Mouse (Mus musculus): Measurements from ENCODE around the gene A3galt2. TPM values are rescaled to one million over a fixed set of nuclear protein-coding genes. Genes with fewer than 3 reads are reported as not detected.
A peak's percentile ranks its signal among the peaks of the same experiment; 100 is the strongest.

The A3galt2 gene
- polyA plus RNA-seq, 1 experiment from 2014 or later = 0.35 TPM

- 72% methylated on average over 6 of the region's 6 CpGs for WGBS
- Histone ChIP-seq H3K9me3 (ENCODE audit: control insufficient read depth, low read length) (no peaks in the 10 kb centered on the region), H3K9ac (ENCODE audit: low read length) (no peak overlapping the region), H3K27ac (ENCODE audit: low read depth) (no peak overlapping the region), H3K4me3 (ENCODE audit: low read depth, low read length) (peak overlapping the region; percentile 79; the same call in 1 of the 2 replicates), H3K27me3 (replicated peaks; ENCODE audit: control insufficient read depth, insufficient read depth, low read length) (no peaks in the 10 kb centered on the region), H3K36me3 (ENCODE audit: control insufficient read depth, insufficient read depth, low read length) (peaks cover 20% of the 10 kb centered on the region), H3K4me2 (ENCODE audit: low read length) (peak overlapping the region; percentile 89), H3K4me1 (replicated peaks; ENCODE audit: control insufficient read depth, insufficient read depth, low read length) (peaks cover 72% of the 10 kb centered on the region)
- ATAC-seq (replicated peaks; ENCODE audit: low FRiP score, low TSS enrichment, low read depth) (no peak), DNase-seq (ENCODE audit: low spot score) (no peak)
These were observed 24.9 kb upstream of the A3galt2 start for GRCm38 (mm10) chr4:128730271-128730670.

- no peak overlapping the region for H3K4me2 ChIP-seq (ENCODE audit: low read length)
- H3K27me3 ChIP-seq (replicated peaks; ENCODE audit: control insufficient read depth, insufficient read depth, low read length) = no peaks in the 10 kb centered on the region
- peaks cover 20% of the 10 kb centered on the region for H3K36me3 ChIP-seq (ENCODE audit: control insufficient read depth, insufficient read depth, low read length)
- no peak overlapping the region for H3K27ac ChIP-seq (ENCODE audit: low read depth)
- DNase-seq (ENCODE audit: low spot score) = no peak
- no peaks in the 10 kb centered on the region for H3K9me3 ChIP-seq (ENCODE audit: control insufficient read depth, low read length)
- peaks cover 84% of the 10 kb centered on the region for H3K4me1 ChIP-seq (replicated peaks; ENCODE audit: control insufficient read depth, insufficient read depth, low read length)
- 33% methylated on average over 5 of the region's 5 CpGs for WGBS
- no peak overlapping the region for H3K4me3 ChIP-seq (ENCODE audit: low read depth, low read length)
- no peak overlapping the region for H3K9ac ChIP-seq (ENCODE audit: low read length)
- no peak for ATAC-seq (replicated peaks; ENCODE audit: low FRiP score, low TSS enrichment, low read depth)
These were observed 22.4 kb upstream of the A3galt2 start for GRCm38 (mm10) chr4:128732794-128733193.

GRCm38 (mm10) chr4:128733496-128733895, 21.7 kb upstream of the A3galt2 start:
- DNase-seq (ENCODE audit: low spot score) (no peak), ATAC-seq (replicated peaks; ENCODE audit: low FRiP score, low TSS enrichment, low read depth) (no peak)
- Histone ChIP-seq H3K4me3 (ENCODE audit: low read depth, low read length) (no peak overlapping the region), H3K9ac (ENCODE audit: low read length) (no peak overlapping the region), H3K9me3 (ENCODE audit: control insufficient read depth, low read length) (no peaks in the 10 kb centered on the region), H3K4me2 (ENCODE audit: low read length) (no peak overlapping the region; the same call in 1 of the 2 replicates), H3K27ac (ENCODE audit: low read depth) (no peak overlapping the region), H3K4me1 (replicated peaks; ENCODE audit: control insufficient read depth, insufficient read depth, low read length) (peaks cover 90% of the 10 kb centered on the region), H3K36me3 (ENCODE audit: control insufficient read depth, insufficient read depth, low read length) (peaks cover 20% of the 10 kb centered on the region), H3K27me3 (replicated peaks; ENCODE audit: control insufficient read depth, insufficient read depth, low read length) (no peaks in the 10 kb centered on the region)
- WGBS = 30% methylated on average over 6 of the region's 6 CpGs

GRCm38 (mm10) chr4:128734217-128734616, 20.9 kb upstream of the A3galt2 start:
- Histone ChIP-seq H3K4me3 (ENCODE audit: low read depth, low read length) (no peak overlapping the region), H3K36me3 (ENCODE audit: control insufficient read depth, insufficient read depth, low read length) (peaks cover 20% of the 10 kb centered on the region), H3K9ac (ENCODE audit: low read length) (no peak overlapping the region), H3K27me3 (replicated peaks; ENCODE audit: control insufficient read depth, insufficient read depth, low read length) (no peaks in the 10 kb centered on the region), H3K4me2 (ENCODE audit: low read length) (peak overlapping the region; percentile 22; the same call in 1 of the 2 replicates), H3K9me3 (ENCODE audit: control insufficient read depth, low read length) (no peaks in the 10 kb centered on the region), H3K27ac (ENCODE audit: low read depth) (peak overlapping the region; percentile 11; the same call in 1 of the 2 replicates), H3K4me1 (replicated peaks; ENCODE audit: control insufficient read depth, insufficient read depth, low read length) (peaks cover 83% of the 10 kb centered on the region)
- ATAC-seq (replicated peaks; ENCODE audit: low FRiP score, low TSS enrichment, low read depth) (no peak), DNase-seq (ENCODE audit: low spot score) (no peak)
- 14% methylated on average over 5 of the region's 5 CpGs for WGBS

GRCm38 (mm10) chr4:128734721-128735671, 20.2 kb upstream of the A3galt2 start:
- no peak overlapping the region for H3K4me3 ChIP-seq (ENCODE audit: low read depth, low read length)
- no peak overlapping the region for H3K9ac ChIP-seq (ENCODE audit: low read length)
- peaks cover 18% of the 10 kb centered on the region for H3K36me3 ChIP-seq (ENCODE audit: control insufficient read depth, insufficient read depth, low read length)
- DNase-seq (ENCODE audit: low spot score) = no peak
- H3K27me3 ChIP-seq (replicated peaks; ENCODE audit: control insufficient read depth, insufficient read depth, low read length) = no peaks in the 10 kb centered on the region
- ATAC-seq (replicated peaks; ENCODE audit: low FRiP score, low TSS enrichment, low read depth) = no peak
- H3K9me3 ChIP-seq (ENCODE audit: control insufficient read depth, low read length) = no peaks in the 10 kb centered on the region
- H3K4me1 ChIP-seq (replicated peaks; ENCODE audit: control insufficient read depth, insufficient read depth, low read length) = peaks cover 76% of the 10 kb centered on the region
- no peak overlapping the region; the same call in 1 of the 2 replicates for H3K4me2 ChIP-seq (ENCODE audit: low read length)
- WGBS = 77% methylated on average over 18 of the region's 18 CpGs
- H3K27ac ChIP-seq (ENCODE audit: low read depth) = peak overlapping the region; percentile 11; the same call in 1 of the 2 replicates

- DNase-seq (ENCODE audit: low spot score) = no peak
- H3K4me3 ChIP-seq (ENCODE audit: low read depth, low read length) = no peak overlapping the region
- H3K9me3 ChIP-seq (ENCODE audit: control insufficient read depth, low read length) = no peaks in the 10 kb centered on the region
- H3K9ac ChIP-seq (ENCODE audit: low read length) = peak overlapping the region; percentile 27; the same call in 1 of the 2 replicates
- H3K4me2 ChIP-seq (ENCODE audit: low read length) = no peak overlapping the region; the same call in 1 of the 2 replicates
- H3K27me3 ChIP-seq (replicated peaks; ENCODE audit: control insufficient read depth, insufficient read depth, low read length) = no peaks in the 10 kb centered on the region
- H3K36me3 ChIP-seq (ENCODE audit: control insufficient read depth, insufficient read depth, low read length) = 0 out of 2 replicates have a peak, but pooled peaks cover 5% of the 10 kb centered on the region
- H3K4me1 ChIP-seq (replicated peaks; ENCODE audit: control insufficient read depth, insufficient read depth, low read length) = peaks cover 66% of the 10 kb centered on the region
- WGBS = 37% methylated on average over 6 of the region's 6 CpGs
- ATAC-seq (replicated peaks; ENCODE audit: low FRiP score, low TSS enrichment, low read depth) = no peak
- peak overlapping the region; percentile 70; the same call in 1 of the 2 replicates for H3K27ac ChIP-seq (ENCODE audit: low read depth)
These were observed 18.0 kb upstream of the A3galt2 start for GRCm38 (mm10) chr4:128737137-128737589.

GRCm38 (mm10) chr4:128737825-128738610, 17.1 kb upstream of the A3galt2 start:
- ATAC-seq (replicated peaks; ENCODE audit: low FRiP score, low TSS enrichment, low read depth) = peak; percentile 46
- H3K36me3 ChIP-seq (ENCODE audit: control insufficient read depth, insufficient read depth, low read length) = peaks cover 6% of the 10 kb centered on the region; the same call in 1 of the 2 replicates
- H3K9ac ChIP-seq (ENCODE audit: low read length) = no peak overlapping the region
- no peak overlapping the region for H3K4me2 ChIP-seq (ENCODE audit: low read length)
- H3K27ac ChIP-seq (ENCODE audit: low read depth) = peak overlapping the region; percentile 70
- no peaks in the 10 kb centered on the region for H3K27me3 ChIP-seq (replicated peaks; ENCODE audit: control insufficient read depth, insufficient read depth, low read length)
- no peaks in the 10 kb centered on the region for H3K9me3 ChIP-seq (ENCODE audit: control insufficient read depth, low read length)
- peak; percentile 75 for DNase-seq (ENCODE audit: low spot score)
- H3K4me3 ChIP-seq (ENCODE audit: low read depth, low read length) = no peak overlapping the region
- peaks cover 64% of the 10 kb centered on the region for H3K4me1 ChIP-seq (replicated peaks; ENCODE audit: control insufficient read depth, insufficient read depth, low read length)
- WGBS = 50% methylated on average over 14 of the region's 14 CpGs

GRCm38 (mm10) chr4:128740878-128741277, 14.3 kb upstream of the A3galt2 start:
- no peak overlapping the region for H3K27ac ChIP-seq (ENCODE audit: low read depth)
- WGBS = 38% methylated on average over 1 of the region's 1 CpGs
- H3K4me1 ChIP-seq (replicated peaks; ENCODE audit: control insufficient read depth, insufficient read depth, low read length) = peaks cover 36% of the 10 kb centered on the region

More at GRCm38 (mm10) chr4:128740878-128741277, 14.3 kb upstream of the A3galt2 start:
- Histone ChIP-seq H3K4me3 (ENCODE audit: low read depth, low read length) (no peak overlapping the region), H3K9ac (ENCODE audit: low read length) (no peak overlapping the region), H3K27me3 (replicated peaks; ENCODE audit: control insufficient read depth, insufficient read depth, low read length) (no peaks in the 10 kb centered on the region), H3K9me3 (ENCODE audit: control insufficient read depth, low read length) (no peaks in the 10 kb centered on the region), H3K4me2 (ENCODE audit: low read length) (no peak overlapping the region), H3K36me3 (ENCODE audit: control insufficient read depth, insufficient read depth, low read length) (peaks cover 30% of the 10 kb centered on the region)
- ATAC-seq (replicated peaks; ENCODE audit: low FRiP score, low TSS enrichment, low read depth) (no peak), DNase-seq (ENCODE audit: low spot score) (no peak)
